Mouse (Mus musculus): ENCODE measurements around the gene Camta1.

GRCm38 (mm10) chr4:151083027-151083426, 778.6 kb downstream of the Camta1 start:
- TF ChIP-seq GATA1 (IDR thresholded peaks at IDR 0.05; ENCODE audit: low read length) (no peak), TAL1 (IDR thresholded peaks at IDR 0.05; ENCODE audit: low read length) (no peak)
